Mouse (Mus musculus): ENCODE results near the gene Ankrd33.
A peak's percentile ranks its signal among the peaks of the same experiment; 100 is the strongest.

- TF ChIP-seq CTCF (IDR thresholded peaks at IDR 0.05; ENCODE audit: low read depth) (peak; percentile 98), EP300 (IDR thresholded peaks at IDR 0.05; ENCODE audit: low read depth) (no peak)
Observed at GRCm38 (mm10) chr15:101145424-101146099, 30.0 kb downstream of the Ankrd33 start.

All from liver, postnatal 0 days (tissue).